Mouse (Mus musculus): ENCODE measurements at regions not wholly inside any gene's neighbourhood (a gene's known extent, or its start where the extent isn't known, plus 50 kb on each side); places are given as distances from the start of the nearest gene placed in this dataset.

GRCm38 (mm10) chr14:48052405-48052804 is 68.2 kb upstream of the Peli2 start:
- TF ChIP-seq MAX (IDR thresholded peaks at IDR 0.05; ENCODE audit: low read depth) = no peak
- TF ChIP-seq E2F4 (IDR thresholded peaks at IDR 0.05; ENCODE audit: insufficient read depth) = no peak
- TF ChIP-seq POLR2A (IDR thresholded peaks at IDR 0.05; ENCODE audit: insufficient read length, low read depth) = no peak

All from myocyte (in vitro differentiated cells).